Mouse (Mus musculus) testis, postnatal 10 days (tissue): ENCODE measurements around the gene 4933407L21Rik.
"Not testable (repeated sequence)": the region's sequence is repeated elsewhere in the genome, so short reads cannot be mapped to it uniquely, and the experiment has no call there.

Source experiments
- DNase-seq: peaks from one replicate; pipeline ENCODE4 v3.0.0; 2021; ENCODE audit warnings: low spot score

Gene 4933407L21Rik

GRCm38 (mm10) chr1:85959889-85960276 lies 31.6 kb downstream of the 4933407L21Rik start:
- no peak for DNase-seq

- no peak for DNase-seq
These were observed 32.6 kb downstream of the 4933407L21Rik start, which contains the start of gene Gpr55 for GRCm38 (mm10) chr1:85960873-85961272. Gpr55 (minus strand) TSS chr1:85961007.

- DNase-seq, result no peak
These were observed 33.8 kb downstream of the 4933407L21Rik start for GRCm38 (mm10) chr1:85962081-85962480.

- no peak for DNase-seq
These were observed 37.6 kb downstream of the 4933407L21Rik start for GRCm38 (mm10) chr1:85965856-85966255.

GRCm38 (mm10) chr1:85969081-85969480 lies 40.8 kb downstream of the 4933407L21Rik start:
- no peak for DNase-seq

- DNase-seq, result no peak
These were observed 41.2 kb downstream of the 4933407L21Rik start for GRCm38 (mm10) chr1:85969519-85969918.

- DNase-seq, result no peak
These were observed 42.8 kb downstream of the 4933407L21Rik start for GRCm38 (mm10) chr1:85971070-85971469.

- no peak for DNase-seq
These were observed 44.1 kb downstream of the 4933407L21Rik start for GRCm38 (mm10) chr1:85972341-85972740.

- DNase-seq, result no peak
These were observed 45.2 kb downstream of the 4933407L21Rik start for GRCm38 (mm10) chr1:85973468-85973877.

GRCm38 (mm10) chr1:85977709-85978108 lies 49.4 kb downstream of the 4933407L21Rik start:
- DNase-seq, result no peak

GRCm38 (mm10) chr1:85981738-85982357 lies 53.6 kb downstream of the 4933407L21Rik start:
- peak; percentile 82 for DNase-seq

GRCm38 (mm10) chr1:85985784-85986183 lies 57.5 kb downstream of the 4933407L21Rik start:
- DNase-seq, result no peak

GRCm38 (mm10) chr1:85988351-85988750 lies 60.1 kb downstream of the 4933407L21Rik start:
- no peak for DNase-seq

- not testable (repeated sequence) for DNase-seq
These were observed 60.6 kb downstream of the 4933407L21Rik start for GRCm38 (mm10) chr1:85988882-85989281.
